Mouse (Mus musculus): Measurements from ENCODE around the gene Gjb1.

- TF ChIP-seq CTCF (IDR thresholded peaks at IDR 0.05; ENCODE audit: insufficient read depth, low read depth, low read length): no peak
- TF ChIP-seq POLR2A (IDR thresholded peaks at IDR 0.05; ENCODE audit: insufficient read depth, low read depth, low read length): no peak
These were observed 25.0 kb upstream of the Gjb1 start for GRCm38 (mm10) chrX:101351188-101351587.
